In the genomic region with DNA sequence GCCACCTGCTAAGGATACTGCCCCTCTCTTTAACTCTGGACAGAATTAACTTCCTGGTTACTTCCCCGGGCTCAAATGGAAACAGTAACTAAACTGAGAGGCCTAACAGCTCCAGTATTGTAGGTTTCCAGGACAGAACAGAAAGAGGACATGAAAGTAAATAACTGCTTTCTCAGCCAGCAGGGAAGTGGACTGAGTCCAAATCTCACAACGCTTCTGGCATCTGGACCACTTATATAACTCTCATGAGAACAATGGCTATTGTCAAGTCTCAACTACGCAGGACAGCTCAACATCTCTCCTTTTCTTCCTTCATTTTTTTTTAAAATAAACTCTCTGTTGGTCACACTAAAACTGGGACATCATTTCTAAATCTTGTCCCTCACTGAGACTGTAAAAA, we compare ENCODE assay signal across 10 mouse cellular contexts.
DNase-seq lines count a peak whose midpoint lies in the region; ATAC-seq and TF ChIP-seq lines count a peak whose summit lies in the region.
"Had no signal": no experiment of that assay in that cellular context is flagged by ENCODE, and none has a peak within 500 bp of the region (broad histone marks: within the 10 kb centered on the region; RNA-seq: fewer than 3 reads in every experiment).

No protein-coding gene starts in this region.

- WGBS in heart, embryonic 11.5 days (ENCODE audit: insufficient replicate concordance), result 66% methylated on average over 3 of the region's 3 CpGs
- WGBS in midbrain, embryonic 10.5 days, result 60% methylated on average over 3 of the region's 3 CpGs
- WGBS in midbrain, embryonic 15.5 days, result 27% methylated on average over 3 of the region's 3 CpGs

- H3K4me3 ChIP-seq in heart, embryonic 11.5 days (ENCODE audit: low read depth, low read length), result no peak overlapping the region
- no peak overlapping the region for H3K4me3 ChIP-seq in midbrain, embryonic 10.5 days
- H3K4me3 ChIP-seq in midbrain, embryonic 15.5 days, result no peak overlapping the region
- H3K4me3 ChIP-seq in cortical plate, adult 2 months (ENCODE audit: insufficient read depth, low read length), result no peak overlapping the region

- H3K9me3 ChIP-seq in heart, embryonic 11.5 days (replicated peaks; ENCODE audit: control insufficient read depth, low read length), result no peaks in the 10 kb centered on the region
- H3K9me3 ChIP-seq in midbrain, embryonic 10.5 days (replicated peaks), result no peaks in the 10 kb centered on the region
- no peaks in the 10 kb centered on the region for H3K9me3 ChIP-seq in midbrain, embryonic 15.5 days

- H3K4me1 ChIP-seq in heart, embryonic 11.5 days (ENCODE audit: control insufficient read depth, insufficient read depth, low read length), result no peaks in the 10 kb centered on the region
- H3K4me1 ChIP-seq in midbrain, embryonic 10.5 days, result peaks cover 12% of the 10 kb centered on the region
- H3K4me1 ChIP-seq in midbrain, embryonic 15.5 days, result peaks cover 7% of the 10 kb centered on the region; the same call in 1 of the 2 replicates
- peaks cover 2% of the 10 kb centered on the region; the same call in 1 of the 2 replicates for H3K4me1 ChIP-seq in cortical plate, adult 2 months (ENCODE audit: control insufficient read depth, insufficient read depth, low read length)

- no peak for TF ChIP-seq POLR2A in cortical plate, adult 2 months (IDR thresholded peaks at IDR 0.05; ENCODE audit: extremely low read depth, insufficient read depth, low read length)

- ATAC-seq in heart, embryonic 11.5 days (replicated peaks; ENCODE audit: insufficient number of reproducible peaks, low FRiP score, low TSS enrichment), result no peak
- no peak for ATAC-seq in midbrain, embryonic 15.5 days (replicated peaks)

- no peak overlapping the region for H3K27ac ChIP-seq in heart, embryonic 11.5 days (ENCODE audit: low read depth, low read length)
- peak overlapping the region; percentile 23; the same call in 1 of the 2 replicates for H3K27ac ChIP-seq in midbrain, embryonic 10.5 days (replicated peaks)
- H3K27ac ChIP-seq in midbrain, embryonic 15.5 days, result no peak overlapping the region
- 0 out of 2 replicates have a peak overlapping the region, but pooled peaks have one; percentile 29 for H3K27ac ChIP-seq in cortical plate, adult 2 months (ENCODE audit: insufficient read depth, low read length)

- intact Hi-C loops in left cerebral cortex, postnatal 25 days (cut with DNase I), result no loop called here

- no peak for TF ChIP-seq CTCF in cortical plate, adult 2 months (IDR thresholded peaks at IDR 0.05; ENCODE audit: extremely low read depth, insufficient read depth, low read length)

- no peak overlapping the region for H3K9ac ChIP-seq in heart, embryonic 11.5 days (ENCODE audit: low read depth, low read length)
- no peak overlapping the region for H3K9ac ChIP-seq in midbrain, embryonic 15.5 days

- peak; percentile 93 for DNase-seq in heart, adult 11 months
- no peak for DNase-seq in midbrain, embryonic 10.5 days (ENCODE audit: low spot score)
- DNase-seq in left cerebral cortex, postnatal 25 days (ENCODE audit: low spot score in 2 of 2), result peak; percentile 5 to 78
- no peak for DNase-seq in natural killer cell, adult 2 months (ENCODE audit: low spot score in 2 of 2)
- no peak for DNase-seq in thymus, postnatal 36 days
- DNase-seq: thymus, postnatal 25 days had no signal

- no peak overlapping the region for H3K4me2 ChIP-seq in heart, embryonic 11.5 days
- H3K4me2 ChIP-seq in midbrain, embryonic 15.5 days, result no peak overlapping the region
- H3K4me2 ChIP-seq: liver, embryonic 11.5 days had no signal

- no peaks in the 10 kb centered on the region for H3K27me3 ChIP-seq in heart, embryonic 11.5 days (ENCODE audit: control insufficient read depth, insufficient read depth, low read length)
- H3K27me3 ChIP-seq in midbrain, embryonic 10.5 days (ENCODE audit: low read depth, poor library complexity, severe bottlenecking), result no peaks in the 10 kb centered on the region
- no peaks in the 10 kb centered on the region for H3K27me3 ChIP-seq in midbrain, embryonic 15.5 days (replicated peaks)

- no peaks in the 10 kb centered on the region for H3K36me3 ChIP-seq in heart, embryonic 11.5 days (ENCODE audit: control insufficient read depth, insufficient read depth, low read length)
- H3K36me3 ChIP-seq in midbrain, embryonic 10.5 days, result no peaks in the 10 kb centered on the region
- H3K36me3 ChIP-seq in midbrain, embryonic 15.5 days (replicated peaks), result no peaks in the 10 kb centered on the region

Comparison
In these comparisons a context has a peak if more than half of its experiments do, and no peak if none do; other contexts are left out.
1. H3K27ac ChIP-seq: peak in midbrain, embryonic 10.5 days (single experiment) and cortical plate, adult 2 months (single experiment); none in heart, embryonic 11.5 days (single experiment) and midbrain, embryonic 15.5 days (single experiment).
2. DNase-seq: peak in heart, adult 11 months (single experiment) and left cerebral cortex, postnatal 25 days (2 of 2); none in midbrain, embryonic 10.5 days (single experiment), natural killer cell, adult 2 months (0 of 2) and thymus, postnatal 36 days (0 of 2).